Mouse (Mus musculus) layer of hippocampus, postnatal 10 days (tissue): ENCODE measurements at regions not wholly inside any gene's neighbourhood (a gene's known extent, or its start where the extent isn't known, plus 50 kb on each side); places are given as distances from the start of the nearest gene placed in this dataset.
"Not testable (repeated sequence)": the region's sequence is repeated elsewhere in the genome, so short reads cannot be mapped to it uniquely, and the experiment has no call there.

Experiments used
- DNase-seq, 2 experiments: peaks; one replicate each; pipeline ENCODE4 v3.0.0; 2021; ENCODE audit warnings: low spot score in 2 of 2

DNA sequence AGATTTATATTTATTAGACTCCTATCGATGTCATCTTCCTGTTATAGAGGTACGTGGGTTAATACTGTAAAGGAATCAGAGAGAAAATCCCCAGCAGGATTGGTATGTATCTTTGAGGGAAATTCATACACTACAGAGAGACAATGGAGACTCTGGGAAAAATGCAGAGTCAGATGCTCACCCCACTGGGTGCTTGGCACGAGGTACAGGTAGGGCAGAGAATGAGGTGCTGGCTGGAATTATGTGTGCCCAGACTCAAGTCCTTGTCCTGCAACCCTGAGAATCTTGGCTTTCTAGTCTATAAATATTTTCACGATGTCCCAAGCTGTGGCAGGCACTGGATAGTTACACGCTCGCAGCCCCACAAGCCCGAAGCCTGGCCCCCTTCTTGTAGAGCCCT lies 57.8 kb upstream of the Cry1 start:
- no peak for DNase-seq

DNA sequence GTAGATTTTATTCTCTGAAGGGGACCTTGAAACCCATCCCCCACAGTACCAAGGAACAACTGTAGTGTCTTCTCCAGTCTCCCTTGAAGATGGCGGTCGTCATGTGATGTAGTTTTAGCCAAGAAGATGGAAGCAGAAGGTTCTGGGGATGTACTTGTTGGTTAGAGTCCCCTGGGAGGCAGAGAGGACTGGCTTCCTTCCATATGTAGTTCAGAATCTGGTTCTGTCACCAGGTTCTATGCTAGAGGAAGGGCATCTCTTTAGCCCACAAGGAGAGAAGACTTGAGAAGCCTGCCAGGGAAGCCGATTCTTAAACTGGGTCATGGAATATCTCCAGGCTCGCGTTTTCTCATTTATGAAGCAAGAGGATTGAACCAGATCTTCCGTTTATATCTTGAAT lies 58.7 kb upstream of the Cry1 start:
- no peak for DNase-seq

DNA sequence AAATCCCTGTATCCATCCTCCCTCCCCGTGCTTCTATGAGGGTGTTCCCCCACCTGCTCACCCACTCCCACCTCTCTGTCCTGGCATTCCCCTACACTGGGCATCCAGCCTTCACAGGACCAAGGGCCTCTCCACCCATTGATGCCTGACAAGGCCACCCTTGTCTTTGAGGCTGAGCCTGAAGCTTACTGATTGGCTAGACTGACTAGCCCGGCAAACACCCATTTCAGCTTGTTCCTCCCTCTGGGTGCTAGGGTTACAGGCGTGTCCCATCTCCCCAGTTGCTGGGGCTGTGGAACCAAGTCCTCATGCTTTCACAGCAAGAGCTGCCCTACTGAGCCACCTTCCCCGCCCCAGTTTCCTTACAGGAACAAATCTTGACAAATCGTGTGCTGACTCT lies 80.9 kb upstream of the Cry1 start:
- DNase-seq: peak; percentile 15 to 28

DNA sequence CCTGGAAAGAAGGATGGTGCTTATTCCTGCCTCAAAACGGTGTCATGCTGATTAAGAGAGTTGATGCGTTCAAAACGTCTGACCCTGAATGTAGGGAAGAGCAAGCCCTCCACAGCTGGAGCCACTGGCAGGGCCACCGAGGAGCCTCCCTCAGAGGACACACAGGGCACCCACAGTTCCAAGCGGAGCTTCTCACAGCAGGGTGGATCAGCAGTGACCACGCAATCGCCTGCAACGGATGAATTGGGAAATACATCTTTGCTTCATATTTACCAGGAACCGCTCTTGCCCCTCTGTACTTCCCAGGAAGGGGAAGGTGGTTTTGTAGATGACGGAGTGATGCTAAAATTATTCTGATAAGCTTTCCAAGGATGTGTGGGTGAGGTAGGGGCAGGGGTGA lies 81.3 kb upstream of the Cry1 start:
- no peak for DNase-seq

DNA sequence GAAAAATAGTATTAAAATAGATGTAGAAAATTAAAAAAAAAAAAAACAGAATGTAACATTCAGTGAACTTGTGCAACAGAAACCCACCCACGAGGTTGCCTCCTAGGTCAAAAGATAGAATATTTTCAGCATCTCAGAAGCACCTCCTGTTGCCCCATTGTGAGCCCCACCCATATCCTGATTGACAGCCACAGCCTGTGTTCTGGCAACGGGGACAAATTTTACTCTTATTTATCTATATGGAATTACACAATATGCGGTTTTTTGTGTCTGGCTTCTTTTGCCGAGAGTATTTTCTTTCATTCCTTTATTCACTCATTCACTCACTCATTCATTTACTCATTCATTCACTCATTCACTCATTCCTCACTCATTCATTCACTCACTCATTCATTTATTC lies 81.9 kb upstream of the Cry1 start:
- DNase-seq: no peak

DNA sequence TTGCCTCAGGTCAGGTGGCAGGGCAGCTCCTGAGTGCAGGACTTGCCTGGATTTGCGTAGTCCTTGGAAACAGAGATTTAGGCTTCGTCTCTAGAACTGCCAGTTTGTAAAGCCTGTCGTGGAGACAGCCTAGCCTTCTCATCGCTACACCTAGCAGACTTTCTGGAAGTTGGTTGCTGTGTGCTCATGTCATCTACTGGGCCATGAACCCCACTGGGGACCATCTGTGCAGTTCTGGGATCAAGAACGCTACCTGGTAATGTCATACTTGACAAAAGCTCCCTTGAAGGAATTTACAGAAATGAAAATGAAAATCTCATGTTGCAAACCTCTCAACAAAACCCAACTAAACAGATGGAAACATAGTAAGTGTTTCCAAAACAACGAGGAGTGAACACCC lies 85.3 kb upstream of the Cry1 start:
- DNase-seq: no peak

DNA sequence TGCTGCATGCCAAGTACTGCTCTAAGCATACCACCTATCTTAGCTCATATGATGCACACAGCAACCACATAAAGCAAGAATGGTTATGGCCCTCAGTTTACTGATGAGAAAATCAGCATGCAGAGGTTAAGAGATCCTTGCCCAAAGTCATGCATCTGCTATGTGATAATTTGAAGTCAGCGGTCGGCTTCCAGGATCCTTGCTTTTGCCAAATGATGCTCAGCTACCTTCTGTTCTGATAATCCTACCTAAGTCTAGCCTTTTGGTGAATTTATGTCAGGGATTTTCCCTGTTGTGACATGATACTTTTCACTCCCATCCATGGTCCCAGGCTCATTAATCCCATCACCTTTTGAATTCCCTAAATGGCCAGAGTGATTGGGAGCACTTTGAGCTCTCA lies 91.9 kb upstream of the Cry1 start:
- DNase-seq: no peak

DNA sequence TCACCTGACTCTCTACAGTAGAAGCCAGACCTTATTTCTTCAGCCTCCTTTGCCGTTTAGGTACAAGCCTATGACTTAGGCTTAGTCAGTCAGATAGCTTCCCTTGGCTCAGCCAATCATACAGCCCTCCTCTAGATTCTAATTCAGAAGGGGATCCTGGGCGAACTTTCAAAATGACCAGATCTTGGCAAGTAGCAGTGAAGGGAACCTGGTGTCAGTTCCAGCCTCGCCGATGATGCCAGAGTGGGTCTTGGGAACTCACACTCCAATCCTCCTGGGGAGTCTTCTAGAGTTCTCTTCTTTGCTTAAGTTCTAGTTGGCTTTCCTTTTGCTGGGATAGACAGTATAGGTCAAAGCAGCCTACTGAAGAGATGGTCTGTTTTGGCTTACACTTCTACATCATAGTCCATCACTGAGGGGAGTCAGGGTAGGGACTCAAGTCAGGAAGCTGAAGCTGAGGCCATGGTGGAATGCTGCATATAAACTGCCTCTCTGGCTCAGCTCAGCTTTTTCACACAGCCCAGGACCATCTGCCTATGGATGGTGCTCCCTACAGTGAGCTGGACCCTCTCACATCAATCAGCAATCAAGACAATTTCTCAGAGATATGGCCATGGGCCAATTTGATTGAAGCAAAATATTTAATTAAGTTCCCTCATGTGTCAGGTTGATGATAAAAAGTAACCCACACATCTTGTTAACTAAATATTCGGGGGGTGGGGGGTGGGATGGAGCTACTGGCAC lies 94.7 kb upstream of the Btbd11 start:
- no peak for DNase-seq

DNA sequence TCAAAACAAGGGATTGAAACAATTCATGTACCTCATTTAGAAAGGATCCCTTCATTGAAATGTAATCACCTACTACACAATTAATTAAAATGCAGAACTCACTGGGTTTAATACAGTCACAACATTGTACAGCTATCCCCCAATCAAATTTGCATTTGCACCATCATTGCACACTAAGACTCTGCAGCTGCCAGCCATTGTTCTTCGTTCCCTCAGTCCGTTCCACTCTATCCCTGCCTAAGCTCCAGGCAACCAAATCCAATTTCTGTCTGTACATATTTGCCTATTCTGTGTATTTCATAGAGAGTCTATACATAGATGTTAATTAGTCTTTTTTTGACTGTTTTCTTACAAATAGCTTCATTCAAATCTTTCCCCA lies 94.1 kb upstream of the Btbd11 start:
- no peak for DNase-seq

DNA sequence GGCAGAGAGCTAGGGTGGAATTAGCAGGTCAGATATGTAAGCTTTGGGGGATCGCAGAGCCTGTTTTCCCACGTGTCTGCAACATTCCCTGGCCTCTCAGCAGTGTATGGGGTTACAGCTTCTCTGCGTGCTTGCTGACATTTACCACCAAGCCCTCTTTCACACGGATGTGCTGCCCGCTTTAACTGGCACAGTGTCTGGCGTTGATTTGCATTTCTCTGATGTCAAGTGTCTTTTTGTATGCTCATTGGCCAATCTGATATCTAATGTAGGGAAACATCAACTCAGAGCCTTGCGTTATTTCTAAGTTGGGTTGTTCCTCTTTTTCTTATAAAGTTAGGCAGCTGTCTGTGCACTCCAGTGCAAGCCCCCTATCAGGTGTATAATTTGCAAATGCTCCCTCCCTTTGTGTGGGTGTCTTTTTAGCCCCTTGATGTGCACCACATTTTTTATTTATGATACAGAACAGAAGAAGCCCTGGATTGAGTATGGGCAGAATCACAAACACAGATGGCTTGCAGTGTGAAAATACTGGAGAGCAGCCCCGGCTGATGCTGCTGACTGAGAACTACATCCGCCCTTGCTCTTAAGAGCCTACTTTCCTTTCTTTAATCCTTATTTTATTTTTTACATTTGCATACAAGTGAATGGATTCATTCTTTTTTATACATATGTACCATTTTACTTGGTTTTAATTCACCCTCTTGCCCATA lies 93.4 kb upstream of the Btbd11 start:
- no peak for DNase-seq

DNA sequence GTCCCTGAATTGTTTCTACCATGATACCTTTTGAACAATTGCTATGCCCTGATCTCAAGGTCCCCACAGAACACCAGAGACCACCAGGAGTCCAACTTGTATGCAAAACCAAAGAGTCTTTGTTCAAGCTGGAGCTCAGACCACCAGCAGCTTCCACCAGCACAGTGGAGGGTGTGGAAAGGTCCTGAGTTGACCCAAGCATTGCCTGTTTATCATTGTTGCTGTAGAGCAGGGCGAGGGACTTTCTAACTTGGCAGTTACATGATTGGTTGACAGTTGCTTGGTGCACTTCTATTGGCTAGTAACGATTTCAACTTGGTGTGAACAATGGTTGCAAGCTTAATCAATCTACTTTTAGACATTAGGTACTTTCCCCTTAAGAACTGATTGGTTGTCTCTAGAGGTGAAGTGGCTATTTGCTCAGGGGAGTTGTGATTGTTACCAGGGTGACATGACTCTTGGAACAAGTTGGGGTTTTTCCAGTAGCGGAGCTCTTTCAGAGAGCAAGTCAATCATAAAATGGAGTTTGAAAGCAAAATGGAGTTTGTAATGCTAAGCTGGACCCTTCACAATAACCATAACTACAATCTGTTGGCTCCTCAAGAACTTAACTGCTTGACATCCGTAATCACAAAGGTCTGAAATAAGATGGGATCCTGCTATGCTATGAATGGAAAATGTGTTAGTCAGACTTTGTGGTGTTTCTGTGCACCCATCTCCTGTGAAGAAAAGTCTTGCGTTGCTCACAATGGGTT lies 91.3 kb upstream of the Btbd11 start:
- no peak for DNase-seq

DNA sequence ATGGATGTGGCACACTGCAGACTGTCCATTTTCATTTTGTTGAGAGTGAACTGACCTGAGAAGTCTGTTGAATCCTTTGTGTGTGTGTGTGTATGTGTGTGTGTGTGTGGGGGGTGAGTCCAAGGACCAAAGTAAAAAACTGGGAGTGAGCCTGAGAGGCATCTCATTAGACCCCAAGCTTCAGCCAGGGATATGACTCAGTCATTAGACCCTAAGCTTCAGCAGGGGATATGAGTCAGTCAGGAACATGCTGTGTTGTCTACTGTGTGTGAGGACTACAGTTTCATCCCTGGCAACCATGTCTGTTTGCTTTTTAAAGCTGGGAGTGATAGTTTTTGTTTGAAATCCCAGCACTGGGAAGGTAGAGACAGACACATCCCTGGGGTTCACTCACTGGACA lies 74.8 kb upstream of the Btbd11 start:
- no peak for DNase-seq

DNA sequence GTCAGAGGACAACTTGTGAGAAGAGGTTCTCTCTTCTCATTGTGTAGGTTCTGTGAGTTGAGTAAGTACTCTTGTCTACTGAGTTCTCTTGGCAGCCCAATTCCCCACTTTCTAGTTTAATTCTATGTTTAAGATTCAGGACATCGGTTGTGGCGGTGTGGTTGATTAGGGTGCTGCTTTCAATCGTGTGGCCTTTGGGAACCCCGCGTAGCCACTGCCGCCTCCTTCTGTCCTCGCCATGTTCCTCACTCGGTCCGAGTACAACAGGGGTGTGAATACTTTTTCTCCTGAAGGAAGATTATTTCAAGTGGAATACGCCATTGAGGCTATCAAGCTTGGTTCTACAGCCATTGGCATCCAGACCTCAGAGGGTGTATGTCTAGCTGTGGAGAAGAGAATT lies 73.3 kb upstream of the Btbd11 start:
- not testable (repeated sequence) for DNase-seq

DNA sequence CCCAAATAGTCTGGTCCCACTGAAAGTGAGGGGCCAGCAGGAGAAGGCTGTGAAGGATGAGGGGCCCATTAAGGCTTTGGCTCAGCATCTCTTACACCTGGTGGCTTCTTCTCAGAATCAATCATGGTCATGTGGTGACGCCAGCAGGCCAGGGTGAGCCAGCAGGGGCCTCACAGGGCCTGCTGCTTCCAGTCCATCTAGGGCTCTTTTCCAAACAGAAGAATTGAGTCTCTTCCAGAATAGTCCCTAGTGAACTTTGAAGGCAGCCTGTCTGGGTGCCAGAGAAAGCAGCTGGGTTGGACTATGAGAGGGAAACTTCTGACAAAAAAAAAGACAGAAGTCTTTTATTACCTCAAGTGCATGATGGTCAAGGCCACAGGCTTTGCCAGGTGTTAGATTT lies 65.6 kb upstream of the Btbd11 start:
- no peak for DNase-seq

DNA sequence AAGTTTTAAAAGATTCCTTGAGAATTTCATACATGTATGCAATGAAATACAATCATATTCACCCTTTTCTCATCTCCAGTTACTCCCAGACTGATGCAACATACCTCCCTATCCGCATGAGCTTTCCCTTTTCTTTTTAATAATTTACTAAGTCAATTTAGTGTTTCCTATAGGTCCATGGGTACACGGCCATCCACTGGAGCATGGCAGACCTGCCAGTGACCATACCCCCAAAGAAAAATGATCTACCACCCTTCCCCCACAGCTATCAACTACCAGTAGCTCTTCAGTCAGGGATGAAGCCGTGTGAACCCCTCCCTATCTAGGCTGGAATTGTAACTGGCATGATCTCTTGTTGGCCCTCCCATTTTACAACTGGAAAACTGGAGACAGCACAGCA lies 64.3 kb upstream of the Btbd11 start:
- no peak for DNase-seq

DNA sequence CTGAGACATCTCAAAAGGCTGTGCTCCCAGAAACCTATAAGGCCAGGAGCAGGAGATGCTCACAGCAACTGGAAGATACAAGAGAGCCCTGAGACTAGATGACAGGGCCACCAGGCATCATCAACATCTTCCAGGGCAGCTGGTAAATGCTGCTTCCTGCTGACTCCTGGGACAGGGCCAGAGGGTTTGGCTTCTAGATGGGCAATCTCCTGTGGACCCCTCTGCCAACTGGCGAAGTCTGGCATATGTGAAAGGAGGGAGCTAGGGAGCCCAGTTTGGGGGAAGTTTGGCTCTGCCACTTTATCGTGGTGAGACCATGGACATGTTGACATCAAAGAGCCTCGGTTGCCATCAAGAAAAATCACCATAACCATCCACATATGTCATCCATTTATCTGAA lies 57.2 kb upstream of the Btbd11 start:
- peak in 1 of 2 experiments; percentile 14 for DNase-seq

DNA sequence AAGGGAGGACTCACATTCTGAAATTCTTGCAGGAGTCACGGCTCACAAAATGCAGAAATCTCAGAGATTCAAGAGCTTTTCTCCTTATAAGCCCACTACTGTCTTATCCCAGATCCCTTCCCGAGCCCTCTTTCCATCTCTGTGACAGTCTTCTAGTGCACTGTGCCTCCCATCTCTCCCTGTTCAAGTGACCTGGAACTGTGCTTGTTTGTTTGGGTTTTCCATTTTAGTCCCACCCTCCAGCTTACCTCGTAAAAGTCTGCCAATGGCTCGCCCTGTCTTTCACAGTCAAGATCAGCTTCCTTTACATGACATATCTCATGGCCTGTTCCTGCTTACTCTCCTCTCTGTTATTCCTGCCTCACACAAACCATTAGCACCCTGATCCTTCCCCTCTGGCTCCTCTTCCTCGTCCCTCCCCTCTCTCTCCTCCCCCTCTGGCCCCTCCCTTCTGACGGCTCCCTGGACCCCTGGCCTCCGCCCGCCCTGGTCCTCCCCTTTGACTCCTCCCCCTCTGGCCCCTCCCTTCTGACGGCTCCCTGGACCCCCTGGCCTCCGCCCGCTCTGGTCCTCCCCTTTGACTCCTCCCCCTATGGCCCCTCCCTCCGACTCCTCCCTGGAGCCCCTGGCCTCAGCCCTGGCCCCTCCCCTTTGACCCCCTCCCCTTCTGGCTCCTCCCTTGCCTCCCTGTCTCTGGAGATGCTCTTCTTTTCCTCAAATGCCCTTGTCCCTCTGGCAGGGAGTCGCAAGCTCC lies 55.5 kb upstream of the Btbd11 start:
- DNase-seq: no peak
